Mouse (Mus musculus) layer of hippocampus, adult 2 months (tissue): ENCODE measurements at regions not wholly inside any gene's neighbourhood (a gene's known extent, or its start where the extent isn't known, plus 50 kb on each side); places are given as distances from the start of the nearest gene placed in this dataset.
"Not testable (repeated sequence)": the region's sequence is repeated elsewhere in the genome, so short reads cannot be mapped to it uniquely, and the experiment has no call there.

Source experiments
- DNase-seq, 2 experiments: peaks; one replicate each; pipeline ENCODE4 v3.0.0; 2022; ENCODE audit warnings: low spot score in 2 of 2
- H3K27ac ChIP-seq: fragments of 200-600 bp; 2 replicates; pipeline ENCODE4 v1.8.1; 2022
- H3K4me3 ChIP-seq: fragments of 200-600 bp; 2 replicates; pipeline ENCODE4 v1.8.1; 2022; ENCODE audit warnings: mild to moderate bottlenecking
- CTCF ChIP-seq: fragments of 200-600 bp; conservative IDR thresholded peaks from 2 replicates; pipeline ENCODE4 v1.8.1; 2022; ENCODE audit warnings: antibody characterized with exemption, mild to moderate bottlenecking, moderate library complexity

DNA sequence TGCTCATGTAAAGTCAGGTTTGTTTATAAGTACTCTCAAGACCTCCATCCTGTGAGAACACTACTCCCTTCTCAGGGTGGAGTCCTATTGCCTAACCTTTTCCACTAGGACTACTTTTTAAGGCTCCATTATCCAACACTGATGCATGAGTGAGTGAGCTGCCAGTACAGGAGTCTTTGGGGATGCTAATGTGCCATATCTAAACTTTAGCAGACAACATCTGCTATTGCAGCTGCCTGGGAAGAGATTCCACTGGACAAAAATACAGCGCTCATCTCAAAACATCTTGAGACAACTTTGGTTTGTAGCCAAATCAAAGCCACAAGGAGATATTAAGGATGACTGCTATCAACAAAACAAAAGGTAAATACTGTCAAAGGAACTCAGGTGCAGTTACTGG, 52.3 kb upstream of the Gm10985 start:
- no peak overlapping the region for H3K27ac ChIP-seq
- H3K4me3 ChIP-seq, result no peak overlapping the region
- no peak for DNase-seq
- no peak for TF ChIP-seq CTCF

DNA sequence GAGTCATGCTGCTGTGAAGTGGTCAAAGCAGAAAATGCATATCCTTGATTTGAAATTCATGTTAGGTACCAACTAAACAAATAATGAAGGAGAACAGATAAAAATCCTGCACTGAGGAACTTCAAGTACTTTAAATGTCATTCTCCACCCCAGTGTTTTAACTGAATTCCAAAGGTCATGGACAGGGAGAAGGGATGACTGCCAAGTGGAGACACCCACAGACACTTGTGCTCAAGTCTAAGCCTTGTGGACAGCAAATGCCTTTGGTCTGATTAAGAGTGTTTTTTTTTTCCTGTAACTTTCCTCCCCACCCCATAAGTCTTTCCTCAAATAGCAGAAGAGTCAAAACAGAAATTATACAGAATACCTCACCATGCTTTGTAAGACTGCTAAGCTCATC, 55.2 kb upstream of the Gm10985 start:
- no peak for TF ChIP-seq CTCF
- no peak overlapping the region for H3K4me3 ChIP-seq
- DNase-seq, result no peak
- H3K27ac ChIP-seq, result no peak overlapping the region

DNA sequence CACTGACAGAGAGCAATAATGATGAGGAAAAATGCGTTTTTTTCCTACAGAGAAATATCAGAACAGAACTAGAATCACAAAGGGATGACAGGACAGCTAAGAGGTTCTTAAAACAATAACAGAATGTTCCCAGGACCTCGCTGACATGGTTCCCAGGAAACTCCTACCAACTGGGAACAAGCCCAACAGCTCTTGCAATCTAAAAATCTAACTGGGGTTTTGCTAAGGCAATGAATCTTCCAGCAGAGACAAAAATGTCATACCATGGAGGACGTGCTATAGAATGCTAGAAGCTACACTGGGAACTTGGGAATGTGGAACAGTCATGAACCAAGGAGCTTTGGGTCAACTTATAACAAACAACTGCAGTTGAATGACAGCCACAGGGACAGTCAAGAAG, 59.7 kb upstream of the Gm10985 start:
- TF ChIP-seq CTCF, result no peak
- no peak overlapping the region for H3K27ac ChIP-seq
- no peak for DNase-seq
- H3K4me3 ChIP-seq, result no peak overlapping the region

DNA sequence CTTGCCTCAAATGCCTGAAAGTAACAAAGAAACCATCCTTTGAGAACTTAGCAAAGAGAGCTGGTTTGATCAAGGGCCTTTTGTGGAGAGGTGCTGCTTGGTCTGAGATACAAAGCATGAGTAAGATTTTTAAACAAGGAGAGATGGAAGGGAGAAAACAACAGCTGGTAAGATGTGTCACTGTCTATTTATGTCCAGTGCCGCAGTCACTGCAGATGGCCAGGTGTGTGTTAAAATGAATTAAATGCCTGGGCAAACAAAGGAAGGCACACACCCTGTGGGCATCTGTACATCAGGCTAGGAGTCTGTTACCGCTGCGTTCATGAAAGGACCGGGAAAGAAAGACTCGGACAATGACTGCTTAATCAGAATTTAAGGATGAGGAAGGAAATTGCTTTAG, 68.2 kb upstream of the Gm10985 start:
- no peak overlapping the region for H3K4me3 ChIP-seq
- H3K27ac ChIP-seq, result no peak overlapping the region
- TF ChIP-seq CTCF, result no peak
- no peak for DNase-seq

DNA sequence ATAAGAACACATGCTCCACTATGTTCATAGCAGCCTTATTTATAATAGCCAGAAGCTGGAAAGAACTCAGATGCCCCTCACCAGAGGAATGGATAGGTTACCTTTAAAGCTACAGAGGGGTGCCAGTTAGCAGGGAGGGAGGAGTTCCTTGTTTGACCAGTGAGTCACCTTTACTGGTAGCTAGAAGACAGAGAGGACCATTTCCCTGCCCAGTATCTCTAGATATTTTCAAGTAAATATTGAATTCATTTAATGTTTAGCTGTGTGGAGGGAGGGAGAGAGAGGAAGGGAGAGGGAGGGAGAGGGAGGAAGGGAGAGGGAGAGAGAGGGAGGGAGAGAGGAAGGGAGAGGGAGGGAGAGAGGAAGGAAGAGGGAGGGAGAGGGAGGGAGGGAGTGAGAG, 77.3 kb upstream of the Gm10985 start:
- DNase-seq, result no peak
- H3K4me3 ChIP-seq, result no peak overlapping the region
- no peak overlapping the region for H3K27ac ChIP-seq
- TF ChIP-seq CTCF, result no peak

DNA sequence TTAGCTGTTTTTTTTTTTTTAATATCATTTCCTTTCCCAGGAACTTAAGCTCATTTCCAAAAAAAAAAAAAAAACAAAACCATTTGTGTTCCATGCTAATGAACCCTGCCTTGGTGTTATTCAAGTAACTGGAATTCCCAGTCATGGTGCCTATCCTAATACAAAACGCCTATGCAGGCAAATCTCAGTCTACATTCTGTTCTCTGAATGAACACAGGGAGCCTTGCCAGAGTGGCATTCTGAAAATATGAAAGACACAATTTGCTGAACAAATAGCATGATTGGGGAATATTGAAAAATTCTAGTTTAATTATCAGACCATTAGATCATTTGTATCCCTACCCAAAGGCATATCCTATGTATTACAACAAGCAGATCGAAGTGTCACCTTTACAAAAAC, 80.9 kb upstream of the Gm10985 start:
- Histone ChIP-seq H3K27ac (peak overlapping the region; percentile 16; the same call in 1 of the 2 replicates), H3K4me3 (no peak overlapping the region)
- TF ChIP-seq CTCF, result no peak
- peak in 1 of 2 experiments; percentile 54 for DNase-seq

DNA sequence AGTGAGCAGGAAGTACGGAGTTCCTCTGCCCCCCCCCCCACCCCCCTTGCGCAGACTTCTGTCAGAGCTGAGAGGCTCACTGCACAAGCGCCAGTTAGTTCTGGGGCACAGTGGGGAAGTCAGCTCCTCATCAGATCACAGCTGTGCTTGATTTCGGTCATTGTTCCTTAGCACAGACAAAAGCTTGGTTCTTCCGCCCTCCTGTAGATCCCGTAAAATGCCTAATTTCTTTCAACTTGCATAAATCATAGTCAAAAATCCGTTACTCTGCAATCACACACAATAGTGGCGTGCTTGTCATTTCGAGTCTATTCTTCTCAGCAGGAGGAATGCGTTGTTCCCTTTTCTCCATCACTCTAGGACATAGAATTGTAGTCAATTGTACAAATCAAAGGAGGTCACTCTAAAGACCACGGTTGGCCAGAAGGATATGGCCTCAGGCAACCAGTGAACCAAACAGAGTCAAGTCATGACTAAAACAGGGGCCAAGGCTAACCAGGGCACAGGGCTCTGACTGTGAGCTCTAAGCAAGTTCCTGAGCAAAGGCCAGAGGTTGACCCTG, 83.3 kb upstream of the Gm10985 start:
- peak; percentile 11 to 18 for DNase-seq
- Histone ChIP-seq H3K4me3 (no peak overlapping the region), H3K27ac (0 out of 2 replicates have a peak overlapping the region, but pooled peaks have one; percentile 23)
- peak; percentile 42 for TF ChIP-seq CTCF

DNA sequence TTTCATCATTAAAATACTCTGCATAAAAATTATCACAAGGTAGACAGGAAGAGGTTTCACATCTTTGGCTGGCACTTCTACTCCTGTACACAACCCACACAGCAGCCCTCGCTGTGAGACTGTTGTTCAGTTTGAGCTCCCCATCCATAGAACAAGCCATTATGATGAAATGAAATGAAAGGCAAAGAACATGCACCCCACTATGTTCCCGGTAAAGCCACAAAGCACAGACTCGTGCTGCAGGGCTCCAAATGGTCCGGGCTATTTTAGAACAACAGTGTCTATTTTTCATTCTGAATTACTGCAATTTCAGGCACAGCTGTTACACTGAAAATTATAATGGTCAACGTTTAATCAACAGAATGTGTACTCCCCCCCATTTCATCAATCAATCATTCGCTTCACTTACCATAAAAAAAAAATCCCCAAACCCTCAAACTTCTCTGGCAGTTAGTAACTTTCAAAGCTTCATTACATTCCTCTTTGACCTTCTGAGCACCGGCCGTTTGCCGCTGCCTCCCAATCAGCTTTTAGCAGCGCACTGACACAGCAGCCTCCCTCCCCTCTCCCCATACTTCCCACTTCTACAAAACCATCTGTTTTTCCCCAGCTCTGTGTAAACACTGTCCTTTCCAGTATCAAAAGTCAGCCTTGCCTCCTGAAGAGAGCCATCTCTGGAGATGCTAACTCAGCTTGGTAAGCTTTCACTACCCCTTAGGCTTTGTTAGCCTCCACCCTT, 88.6 kb upstream of the Gm10985 start:
- peak overlapping the region; percentile 10; the same call in 1 of the 2 replicates for H3K27ac ChIP-seq
- DNase-seq, result peak in 1 of 2 experiments; percentile 29
- no peak overlapping the region for H3K4me3 ChIP-seq
- TF ChIP-seq CTCF, result no peak

DNA sequence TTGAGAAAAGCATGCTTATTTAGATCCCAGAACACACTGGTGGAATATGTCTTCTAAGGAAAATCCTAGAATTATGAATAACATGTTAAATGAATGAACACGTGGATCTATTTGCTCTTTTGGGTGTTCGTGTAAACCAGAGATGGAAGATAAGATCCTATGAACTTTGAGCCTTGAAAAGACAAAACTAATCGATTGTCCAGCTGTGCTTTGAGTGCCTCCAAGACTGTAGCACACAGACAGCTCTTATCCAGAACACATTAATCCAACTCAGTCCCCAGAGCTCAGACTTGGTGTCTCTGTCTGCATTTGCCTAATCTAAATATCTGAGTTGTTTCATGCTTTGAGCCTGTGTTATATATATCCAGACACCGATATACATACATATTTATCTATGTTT, 80.0 kb upstream of the Frem2 start:
- Histone ChIP-seq H3K4me3 (no peak overlapping the region), H3K27ac (no peak overlapping the region)
- DNase-seq, result no peak
- TF ChIP-seq CTCF, result no peak

DNA sequence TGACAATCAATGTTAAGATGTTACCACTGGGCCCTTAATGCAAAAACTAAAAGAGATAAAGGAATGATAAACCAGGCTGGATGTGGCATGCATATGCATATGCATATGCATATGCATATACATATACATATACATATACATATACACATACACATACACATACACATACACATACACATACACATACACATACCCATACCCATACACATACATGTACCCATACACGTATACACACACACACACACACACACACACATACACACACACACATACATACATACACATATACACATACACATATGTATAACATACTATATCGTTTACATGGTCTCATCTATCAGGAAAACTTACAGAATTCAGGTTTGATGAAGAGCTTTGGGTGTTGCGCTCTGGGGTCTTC, 78.5 kb upstream of the Frem2 start:
- not testable (repeated sequence) for H3K4me3 ChIP-seq, DNase-seq, H3K27ac ChIP-seq

DNA sequence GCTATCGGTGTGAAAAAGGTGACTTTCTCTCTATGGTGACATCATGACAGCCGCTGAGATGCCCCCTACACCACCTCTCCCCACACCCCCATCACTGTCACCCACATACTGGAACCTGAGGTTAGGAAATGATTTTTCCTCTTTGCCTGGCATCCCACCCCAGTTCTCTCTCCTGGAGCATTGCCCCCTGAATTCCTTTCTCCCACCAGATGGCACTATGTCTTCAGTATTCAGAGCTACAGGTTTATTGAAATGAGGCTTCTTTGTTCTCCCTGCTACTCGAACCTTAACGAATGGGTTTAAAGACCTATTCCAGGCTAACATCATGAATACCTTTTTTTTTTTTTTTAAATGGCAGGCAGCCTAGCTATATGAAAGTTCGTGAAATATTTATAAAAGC, 78.0 kb upstream of the Frem2 start:
- peak; percentile 44 to 71 for DNase-seq
- peak; percentile 78 for TF ChIP-seq CTCF
- Histone ChIP-seq H3K4me3 (no peak overlapping the region), H3K27ac (no peak overlapping the region)

DNA sequence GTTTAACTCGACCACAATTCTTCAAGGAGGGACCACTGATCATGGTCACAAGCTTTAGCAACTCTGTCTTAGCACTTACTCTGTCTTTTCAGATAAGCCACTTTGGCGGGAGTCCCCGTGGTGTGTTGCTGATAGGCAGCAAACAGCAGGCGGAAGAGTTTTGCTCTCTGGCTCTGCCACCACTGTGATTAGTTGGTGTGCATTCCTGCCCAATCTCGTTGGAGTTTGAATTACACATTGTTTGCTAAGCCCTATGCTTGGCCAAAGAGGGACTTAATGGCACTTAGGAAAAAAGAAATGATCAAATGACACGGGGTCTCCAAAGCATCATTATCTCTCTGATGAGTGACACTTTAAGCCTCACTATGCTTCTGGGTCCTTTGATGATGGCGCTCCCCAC, 73.3 kb upstream of the Frem2 start:
- no peak for DNase-seq
- no peak for TF ChIP-seq CTCF
- Histone ChIP-seq H3K4me3 (no peak overlapping the region), H3K27ac (no peak overlapping the region)

DNA sequence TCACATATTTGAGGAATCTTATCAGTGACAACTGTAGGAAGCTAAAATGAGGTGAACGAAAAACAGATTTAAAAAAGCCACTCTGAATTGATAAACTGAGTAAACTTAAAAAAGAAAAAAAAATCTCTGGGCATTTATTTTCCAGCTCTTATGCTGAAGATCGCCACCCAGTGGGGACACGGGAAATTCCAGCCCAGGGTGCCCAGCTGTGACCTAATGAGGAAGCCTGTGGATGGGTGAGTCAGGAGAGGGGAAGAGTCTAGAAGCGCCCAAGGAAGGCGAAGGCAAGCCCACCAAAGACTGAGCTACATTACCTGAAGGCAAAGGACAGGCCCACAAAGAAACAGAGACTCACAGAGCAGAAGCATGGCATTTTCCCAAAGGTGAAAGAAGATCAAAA, 72.7 kb upstream of the Frem2 start:
- no peak overlapping the region for H3K27ac ChIP-seq
- H3K4me3 ChIP-seq, result no peak overlapping the region
- peak; percentile 87 for TF ChIP-seq CTCF
- DNase-seq, result peak in 1 of 2 experiments; percentile 63

DNA sequence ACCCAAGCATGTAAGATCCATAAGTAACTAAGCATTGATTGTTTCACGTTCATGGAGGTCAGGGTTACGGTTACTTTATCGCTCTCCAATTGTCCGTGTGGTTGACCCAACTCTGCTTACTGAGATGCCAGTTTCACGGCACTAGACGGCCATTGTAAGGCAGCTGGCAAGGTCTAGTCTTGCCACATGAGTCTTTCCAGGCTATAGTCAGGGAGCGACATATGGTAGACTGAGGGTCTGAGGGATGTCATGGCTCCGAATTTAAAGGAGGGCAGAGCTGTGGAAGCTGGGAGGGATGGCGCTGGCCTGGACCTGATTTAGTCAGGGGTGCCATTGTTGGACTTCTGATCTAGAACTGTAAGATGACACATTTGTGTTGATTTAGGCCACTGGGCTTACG, 72.0 kb upstream of the Frem2 start:
- no peak for DNase-seq
- Histone ChIP-seq H3K27ac (no peak overlapping the region), H3K4me3 (no peak overlapping the region)
- TF ChIP-seq CTCF, result no peak

DNA sequence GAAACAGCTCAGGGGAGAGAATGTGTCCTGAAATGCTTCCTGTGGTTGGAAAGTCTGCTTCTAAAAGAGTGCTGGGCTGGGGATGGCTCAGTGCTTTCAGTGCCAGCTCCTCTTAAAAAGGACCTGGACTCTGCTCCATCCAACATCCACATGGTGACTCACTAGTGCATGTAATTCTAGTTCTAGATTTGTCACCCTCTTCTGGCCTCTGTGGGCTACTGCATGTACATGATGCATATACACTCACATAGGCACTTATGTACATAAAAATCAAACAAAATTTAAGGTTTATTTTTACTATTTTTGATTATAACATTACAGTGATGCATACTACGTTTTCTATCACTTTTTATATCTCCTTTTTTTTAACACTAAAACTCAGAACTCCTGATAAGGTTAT, 70.6 kb upstream of the Frem2 start:
- H3K27ac ChIP-seq, result no peak overlapping the region
- TF ChIP-seq CTCF, result peak; percentile 45
- no peak overlapping the region for H3K4me3 ChIP-seq
- no peak for DNase-seq
